Comparison of ENCODE assay signal across 7 mouse cellular contexts in the genomic region with DNA sequence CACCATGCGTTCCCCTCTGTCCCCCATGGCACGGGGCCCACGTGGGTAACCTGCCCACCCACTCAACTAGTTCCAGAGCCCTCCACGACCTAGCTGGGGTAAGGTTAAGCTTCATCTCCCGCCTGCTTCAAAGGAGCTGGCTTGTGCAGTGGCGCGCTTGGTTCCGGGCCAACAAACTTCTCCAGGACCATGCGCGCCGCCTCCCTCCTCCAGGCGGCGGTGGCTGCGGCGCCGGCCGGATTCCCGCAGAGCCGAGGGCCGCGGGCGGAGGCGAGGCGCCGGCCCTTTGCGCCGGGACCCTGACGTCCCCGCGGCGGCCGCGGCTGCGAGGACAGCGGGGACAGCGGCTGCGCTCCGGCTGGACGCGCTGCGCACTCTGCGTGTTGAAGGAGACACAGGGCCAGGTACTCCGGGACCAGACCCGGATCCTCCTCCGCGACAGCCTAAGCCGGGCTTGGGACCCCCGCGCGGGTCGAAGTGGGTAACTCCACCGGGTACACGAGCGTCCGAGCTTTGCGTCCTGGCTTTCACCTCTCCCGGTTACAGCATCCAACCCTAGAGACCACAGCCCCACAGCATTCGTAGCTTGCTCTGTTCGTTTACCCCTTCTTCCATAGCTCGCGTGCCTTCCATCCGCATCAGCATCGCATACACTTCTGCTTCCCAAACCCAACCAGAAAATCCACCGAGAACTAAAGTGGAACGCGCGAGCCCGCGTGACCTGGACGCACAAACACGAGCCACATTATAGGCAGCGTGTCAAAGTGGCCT. TPM values are rescaled to one million over a fixed set of nuclear protein-coding genes. Genes with fewer than 3 reads are reported as not detected.
DNase-seq lines count a peak whose midpoint lies in the region; ATAC-seq and TF ChIP-seq lines count a peak whose summit lies in the region.

No protein-coding gene starts in this region.

- no peak for DNase-seq in Patski (ENCODE audit: low read depth, low spot score)
- peak; percentile 79 for DNase-seq in brain, embryonic 14.5 days (ENCODE audit: low read depth)
- DNase-seq in heart, postnatal 14 days, result peak; percentile 61
- DNase-seq in left cerebral cortex, adult 2 months (ENCODE audit: extremely low spot score in 1 of 2, low spot score in 2 of 2), result peak; percentile 42 to 70
- peak; percentile 64 for DNase-seq in testis, postnatal 10 days (ENCODE audit: low spot score)

- peak overlapping the region; percentile 58 for H3K4me3 ChIP-seq in forebrain, embryonic 12.5 days (replicated peaks)
- peak overlapping the region; percentile 70 for H3K4me3 ChIP-seq in left cerebral cortex, adult 2 months
- peak overlapping the region; percentile 64 for H3K4me3 ChIP-seq in midbrain, embryonic 13.5 days (replicated peaks)

- CTCF ChIA-PET in Patski (lab: Charles Lee), result no interaction called here

- no peak for TF ChIP-seq POLR2A in brain, embryonic 14.5 days (IDR thresholded peaks at IDR 0.05; ENCODE audit: borderline replicate concordance, extremely low read depth, insufficient read depth, insufficient read length, poor library complexity, severe bottlenecking)

- WGBS in forebrain, embryonic 12.5 days, result under 1% methylated on average over 72 of the region's 72 CpGs
- under 1% methylated on average over 72 of the region's 72 CpGs for WGBS in midbrain, embryonic 13.5 days

- H3K27ac ChIP-seq in forebrain, embryonic 12.5 days, result no peak overlapping the region
- peak overlapping the region; percentile 88 for H3K27ac ChIP-seq in left cerebral cortex, adult 2 months
- H3K27ac ChIP-seq in midbrain, embryonic 13.5 days, result no peak overlapping the region

- peak overlapping the region; percentile 96 for H3K4me2 ChIP-seq in forebrain, embryonic 12.5 days
- H3K4me2 ChIP-seq in midbrain, embryonic 13.5 days (replicated peaks), result peak overlapping the region; percentile 99

- ATAC-seq in Patski, result peak; percentile 31
- peak; percentile 86 for ATAC-seq in forebrain, embryonic 12.5 days (ENCODE audit: low FRiP score)
- peak; percentile 88 for ATAC-seq in midbrain, embryonic 13.5 days

- peaks cover 57% of the 10 kb centered on the region for H3K27me3 ChIP-seq in Patski
- peaks cover 46% of the 10 kb centered on the region for H3K27me3 ChIP-seq in forebrain, embryonic 12.5 days
- H3K27me3 ChIP-seq in midbrain, embryonic 13.5 days, result peaks cover 60% of the 10 kb centered on the region

- no peaks in the 10 kb centered on the region for H3K9me3 ChIP-seq in forebrain, embryonic 12.5 days
- H3K9me3 ChIP-seq in midbrain, embryonic 13.5 days, result no peaks in the 10 kb centered on the region

- no peak for TF ChIP-seq CTCF in Patski (IDR thresholded peaks at IDR 0.05)
- TF ChIP-seq CTCF in brain, embryonic 14.5 days (IDR thresholded peaks at IDR 0.05; ENCODE audit: borderline replicate concordance, extremely low read depth, insufficient read depth, insufficient read length), result no peak
- peak; percentile 4 for TF ChIP-seq CTCF in left cerebral cortex, adult 2 months (IDR thresholded peaks at IDR 0.05)

- peak overlapping the region; percentile 50 for H3K9ac ChIP-seq in forebrain, embryonic 12.5 days
- peak overlapping the region; percentile 72 for H3K9ac ChIP-seq in midbrain, embryonic 13.5 days (replicated peaks)

- POLR2A ChIA-PET in Patski (lab: Charles Lee), result no interaction called here

- in situ Hi-C loops in Patski (cut with MboI; ENCODE audit: low pct_unique_long_range_greater_than_20kb), result no loop called here

- peaks cover 14% of the 10 kb centered on the region for H3K4me1 ChIP-seq in forebrain, embryonic 12.5 days
- peaks cover 14% of the 10 kb centered on the region; the same call in 1 of the 2 replicates for H3K4me1 ChIP-seq in midbrain, embryonic 13.5 days (replicated peaks)

- H3K36me3 ChIP-seq in forebrain, embryonic 12.5 days (replicated peaks), result no peaks in the 10 kb centered on the region
- H3K36me3 ChIP-seq in midbrain, embryonic 13.5 days, result no peaks in the 10 kb centered on the region

- intact Hi-C loops in heart, postnatal 14 days (cut with DNase I), result no loop called here
- intact Hi-C loops in left cerebral cortex, adult 2 months (cut with DNase I), result loop anchor here (1.0 to 5.0 kb wide), 3 partner anchors 76 to 208 kb away; partner anchors contain the start of gene Lmbrd1

RNA-seq across cellular contexts. Expression of gene Col19a1, which starts 0.7 kb away (rescaled TPM):
- not detected for polyA plus RNA-seq in Patski (2021)
- polyA plus RNA-seq in brain, embryonic 14.5 days (2012; rRNA removed), result 0.30 and 0.52 TPM in 2 replicates
- 0.59 and 0.80 TPM in 2 replicates for polyA plus RNA-seq in forebrain, embryonic 12.5 days (2016; fragmentation: Nextera tagmentation; extraction: Ambion mirVana)
- under 1 TPM in 1 of 2 experiments, not detected in 1; 0.10 TPM for total RNA-seq in heart, postnatal 14 days (2021)
- total RNA-seq in left cerebral cortex, adult 2 months (2021), result 10 to 100 TPM; 30.0 to 30.1 TPM
- polyA plus RNA-seq in midbrain, embryonic 13.5 days (2015; fragmentation: Nextera tagmentation; extraction: Ambion mirVana), result 0.73 and 0.86 TPM in 2 replicates

Comparison
In these comparisons a context has a peak if more than half of its experiments do, and no peak if none do; other contexts are left out.
1. ATAC-seq: peak in every context shown above with its lines; median percentile 88 in midbrain, embryonic 13.5 days; 86 in forebrain, embryonic 12.5 days; 31 in Patski.